Mouse (Mus musculus): ENCODE results near the gene Miox.

Gene Miox

GRCm38 (mm10) chr15:89316146-89316545, 18.1 kb upstream of the Miox start:
- DNase-seq: peak; percentile 34 to 43

- DNase-seq: no peak
These were observed 12.9 kb upstream of the Miox start for GRCm38 (mm10) chr15:89321264-89321663.

GRCm38 (mm10) chr15:89322670-89323522, 11.3 kb upstream of the Miox start, which contains the start of gene Adm2:
TSS of gene Adm2 (plus strand) at chr15:89322720.
- DNase-seq: no peak

DNA sequence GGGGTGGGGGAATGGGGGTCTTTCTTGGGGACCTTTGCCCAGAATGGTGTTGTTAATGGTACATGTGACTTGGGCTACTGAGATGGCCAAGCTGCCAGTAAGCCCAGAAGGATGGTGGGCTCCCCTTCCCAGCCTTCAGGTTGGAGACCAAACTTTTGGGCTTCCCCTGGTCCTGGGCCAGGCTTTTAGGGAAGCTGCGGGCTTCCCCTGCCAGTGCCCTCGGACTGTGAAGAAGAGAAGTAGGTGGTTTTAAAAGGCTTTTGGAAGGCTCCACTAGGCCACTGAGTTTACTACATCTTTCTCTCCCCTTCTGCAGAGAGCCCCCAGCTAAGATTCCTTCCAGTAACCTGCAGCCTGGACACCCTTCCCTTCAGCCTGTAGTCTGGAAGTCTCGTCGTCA, 10.5 kb upstream of the Miox start:
- no peak for DNase-seq

DNA sequence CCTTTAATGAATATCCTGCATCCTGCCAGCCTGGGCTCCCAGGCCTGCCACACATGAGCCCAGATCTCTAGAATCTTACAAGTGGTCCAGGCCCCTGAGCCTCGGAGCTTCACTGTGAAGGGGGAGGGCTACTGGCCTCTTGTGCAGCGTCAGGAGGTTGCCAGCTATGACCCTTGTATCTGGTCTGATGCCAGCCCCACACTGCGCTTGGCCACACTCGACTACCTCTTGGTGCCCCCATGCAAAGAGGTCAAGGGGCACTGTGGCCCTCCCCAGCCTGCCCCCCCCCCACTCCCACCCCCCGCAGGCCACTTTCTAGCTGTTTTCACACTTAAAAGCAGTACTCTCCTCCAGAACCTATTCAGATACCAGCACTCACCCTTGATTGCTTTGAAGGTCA, 7.8 kb upstream of the Miox start:
- no peak for DNase-seq

GRCm38 (mm10) chr15:89334774-89335537, 758 bp downstream of the Miox start:
- no peak for DNase-seq

- no peak for DNase-seq
These were observed 2.2 kb downstream of the Miox start for GRCm38 (mm10) chr15:89336422-89336821.

DNA sequence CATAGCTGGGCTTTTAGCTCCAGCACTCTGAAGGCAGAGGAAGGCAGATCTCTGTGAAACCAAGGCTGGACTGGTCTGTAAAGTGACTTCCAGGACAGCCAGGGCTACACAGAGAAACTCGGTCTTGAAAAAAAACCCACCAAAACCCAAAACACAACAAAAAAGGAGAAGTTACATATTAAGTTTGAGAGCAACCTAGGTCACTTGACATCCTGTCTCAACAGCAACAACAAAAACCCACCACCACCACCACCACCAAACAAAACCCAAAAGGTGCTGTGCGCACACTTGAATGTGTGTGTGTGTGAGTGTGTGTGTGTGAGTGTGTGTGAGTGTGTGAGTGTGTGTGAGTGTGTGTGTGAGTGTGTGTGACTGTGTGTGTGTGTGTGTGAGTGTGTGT, 5.5 kb downstream of the Miox start:
- DNase-seq: peak; percentile 66 to 75

DNA sequence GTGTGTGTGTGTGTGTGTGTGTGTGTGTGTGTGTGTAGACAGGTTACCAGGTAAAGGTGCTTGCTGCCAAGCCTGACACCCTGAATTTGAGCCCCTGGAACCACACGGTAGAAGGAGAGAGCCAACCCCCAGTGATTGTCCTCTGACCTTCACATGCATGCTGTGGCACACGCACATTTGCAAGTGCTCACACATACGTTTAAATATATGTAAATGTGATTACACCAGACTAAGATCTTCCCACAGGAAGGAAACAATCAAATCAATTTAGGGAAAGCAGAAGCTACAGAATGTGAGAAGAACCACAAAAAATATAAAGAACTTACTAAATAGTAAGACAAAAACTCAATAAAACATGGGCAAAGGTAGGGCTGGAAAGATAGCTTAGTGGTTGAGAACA, 5.9 kb downstream of the Miox start:
- no peak for DNase-seq

GRCm38 (mm10) chr15:89341678-89342077, 7.5 kb downstream of the Miox start:
- no peak for DNase-seq

DNA sequence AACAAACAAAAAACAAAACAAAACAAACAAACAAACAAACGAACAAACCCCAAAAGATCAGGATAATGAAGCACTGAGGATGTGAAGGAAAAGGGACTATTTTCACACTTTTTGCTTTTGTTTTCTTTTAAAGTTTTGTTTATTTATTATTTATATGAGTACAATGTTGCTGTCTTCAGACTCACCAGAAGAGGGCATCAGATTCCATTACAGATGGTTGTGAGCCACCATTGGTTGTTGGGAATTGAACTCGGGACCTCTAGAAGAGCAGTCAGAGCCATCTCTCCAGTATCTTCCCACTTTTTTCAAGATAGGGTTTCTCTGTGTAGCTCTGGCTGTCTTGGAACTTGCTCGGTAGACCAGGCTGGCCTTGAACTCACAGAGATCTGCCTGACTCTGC, 9.1 kb downstream of the Miox start:
- DNase-seq: no peak

- DNase-seq: no peak
These were observed 16.2 kb downstream of the Miox start for GRCm38 (mm10) chr15:89350447-89350846.

DNA sequence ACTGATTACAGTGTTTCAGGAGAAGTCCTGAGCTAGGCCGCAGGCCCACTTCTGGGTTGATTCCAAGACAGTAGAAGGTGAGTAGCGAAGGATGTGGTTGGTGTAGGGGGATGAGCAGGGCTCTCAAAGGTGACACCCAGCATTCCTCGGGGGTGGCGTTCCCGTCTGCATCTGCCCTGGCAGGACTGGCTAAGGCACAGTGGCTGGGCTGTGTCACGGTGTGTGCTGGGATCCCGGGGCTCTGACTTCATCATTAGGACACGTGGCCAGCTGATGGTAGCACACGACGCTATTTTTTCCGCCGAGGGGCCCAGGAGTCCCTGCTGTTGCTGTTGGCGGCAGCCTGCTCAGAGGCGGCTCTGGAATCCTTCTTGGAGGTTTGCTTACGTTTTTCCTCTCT, 17.1 kb downstream of the Miox start:
- DNase-seq: no peak

- DNase-seq: no peak
These were observed 17.9 kb downstream of the Miox start for GRCm38 (mm10) chr15:89352054-89352453.

DNA sequence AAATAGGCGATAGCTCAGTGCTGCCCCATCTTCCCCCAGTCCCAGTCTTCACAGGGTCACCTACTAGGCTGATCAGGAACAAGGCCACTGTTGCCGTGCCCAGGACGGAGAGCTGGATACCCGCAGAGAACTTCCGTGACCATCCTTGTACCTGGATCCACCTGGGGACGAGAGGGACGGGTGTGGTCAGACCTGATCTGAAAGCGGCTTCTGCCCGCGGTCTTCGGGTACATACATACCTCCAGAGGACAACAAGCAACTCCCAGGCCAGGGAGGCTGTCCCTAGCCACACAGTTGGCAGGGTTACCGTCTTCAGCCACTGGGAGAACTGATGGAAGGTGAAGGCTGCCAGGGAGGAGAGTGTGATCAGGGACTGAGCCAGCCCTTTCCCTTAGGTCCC, 18.6 kb downstream of the Miox start:
- no peak for DNase-seq

DNA sequence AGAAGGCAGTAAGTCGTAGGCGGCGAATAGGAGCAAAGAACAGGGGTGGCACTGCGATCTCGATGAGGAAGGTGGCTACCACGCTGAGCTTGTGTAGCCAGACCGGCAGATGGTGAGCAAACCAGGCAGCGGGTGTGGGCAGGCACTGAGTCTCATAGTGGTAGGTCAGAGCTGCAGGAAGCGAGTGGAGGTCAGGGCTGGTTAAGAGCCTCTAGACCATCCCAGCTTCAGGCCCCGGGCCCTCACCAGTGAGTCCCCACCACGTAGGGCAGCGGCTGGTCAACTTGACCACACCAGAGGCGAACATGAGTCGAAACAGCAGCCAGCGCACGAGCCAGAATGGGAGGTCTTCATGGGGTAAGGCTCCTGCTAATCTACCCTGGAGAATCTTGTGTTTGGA, 19.6 kb downstream of the Miox start:
- no peak for DNase-seq

DNA sequence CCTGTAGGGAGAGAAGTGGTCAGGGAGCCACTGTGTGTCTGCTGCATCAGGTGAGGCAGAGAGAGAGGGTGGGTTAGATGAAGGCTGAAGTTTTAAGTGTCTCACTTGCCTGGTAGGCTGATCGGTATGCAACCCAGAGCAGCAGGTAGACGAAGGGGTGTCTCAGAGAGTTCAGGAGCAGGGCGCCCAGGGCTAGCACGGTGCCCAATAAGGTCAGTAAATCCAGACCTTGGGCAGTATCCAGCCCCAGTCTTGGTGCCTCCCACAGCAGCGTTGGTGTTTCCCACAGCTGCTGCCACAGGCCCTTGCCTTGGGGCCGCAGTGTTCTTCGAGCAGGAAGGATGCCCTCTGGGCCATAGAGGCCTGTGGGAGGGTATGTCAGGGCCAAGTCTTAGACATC, 20.3 kb downstream of the Miox start:
- no peak for DNase-seq

DNA sequence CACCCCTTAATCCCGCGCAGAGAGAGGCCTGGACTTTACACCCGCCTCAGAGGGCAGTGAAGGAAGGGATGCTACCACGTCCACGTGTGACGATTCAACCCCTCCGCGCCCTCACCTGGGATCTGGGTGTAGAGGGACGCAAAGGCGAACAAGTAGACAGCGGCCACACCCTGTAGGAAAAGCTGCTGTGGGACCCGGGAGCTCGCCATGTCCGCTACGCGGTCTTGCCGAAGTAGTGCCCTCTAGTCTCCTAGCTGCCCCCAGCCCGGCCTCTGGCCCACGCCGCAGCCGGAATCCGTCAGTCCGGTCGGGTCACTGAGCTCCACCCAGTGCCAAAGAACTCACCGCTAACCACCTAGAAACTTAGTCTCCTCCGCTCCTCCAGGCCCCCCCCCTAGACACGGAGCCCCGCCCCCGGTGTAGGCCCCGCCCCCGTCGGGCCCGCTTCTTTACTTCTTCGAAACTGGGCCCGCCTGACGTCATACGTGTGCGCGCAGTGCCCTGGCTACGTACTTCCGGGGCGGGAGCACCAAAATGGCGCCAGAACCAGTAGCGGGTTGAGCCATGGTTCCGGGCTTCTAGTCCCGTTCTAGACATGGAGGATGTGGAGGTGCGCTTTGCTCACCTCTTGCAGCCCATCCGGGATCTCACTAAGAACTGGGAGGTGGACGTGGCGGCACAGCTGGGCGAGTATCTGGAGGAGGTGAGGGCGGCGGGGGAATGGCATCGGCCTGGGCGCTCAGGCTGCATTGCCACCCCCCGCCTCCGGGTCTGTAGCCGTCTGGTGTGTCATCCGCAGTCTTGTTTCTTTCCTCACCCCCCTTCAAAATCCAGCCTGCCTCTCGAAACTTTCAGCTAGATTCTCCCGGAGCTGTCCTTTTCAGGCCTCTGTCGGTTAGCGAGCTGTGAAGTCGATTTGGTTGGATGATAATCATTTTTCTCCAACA, 21.3 kb downstream of the Miox start, which contains the start of the genes Lmf2 and Ncaph2:
Gene Lmf2, minus strand, starts transcription at position 419 of the 947 bp plus-strand sequence.
Gene Ncaph2, plus strand, starts transcription at position 479 of the 947 bp plus-strand sequence.
- peak; percentile 98 for DNase-seq

- DNase-seq: peak; percentile 49 to 58
These were observed 22.2 kb downstream of the Miox start for GRCm38 (mm10) chr15:89356372-89356771.

GRCm38 (mm10) chr15:89358784-89359183, 24.6 kb downstream of the Miox start:
- DNase-seq: no peak

DNA sequence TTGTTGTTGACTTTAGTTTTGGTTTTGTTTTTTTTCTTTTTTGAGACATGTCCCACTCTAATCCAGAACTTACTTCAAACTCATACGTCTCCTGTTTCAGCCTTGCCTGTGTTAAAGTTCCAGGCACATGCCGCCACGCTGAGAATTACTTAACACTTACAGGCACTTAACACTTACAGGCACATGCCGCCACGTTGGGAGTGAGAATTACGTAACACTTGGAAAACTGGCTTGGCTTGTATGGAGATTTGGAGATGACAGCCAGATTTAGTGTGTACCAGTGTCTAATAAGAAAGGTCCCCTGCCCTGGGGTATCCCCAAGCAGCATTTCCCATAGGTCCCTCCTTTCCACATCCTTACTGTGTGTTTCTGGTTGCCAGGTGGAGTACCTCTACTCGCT, 28.9 kb downstream of the Miox start:
- no peak for DNase-seq

GRCm38 (mm10) chr15:89365141-89365551, 30.9 kb downstream of the Miox start:
- DNase-seq: no peak

DNA sequence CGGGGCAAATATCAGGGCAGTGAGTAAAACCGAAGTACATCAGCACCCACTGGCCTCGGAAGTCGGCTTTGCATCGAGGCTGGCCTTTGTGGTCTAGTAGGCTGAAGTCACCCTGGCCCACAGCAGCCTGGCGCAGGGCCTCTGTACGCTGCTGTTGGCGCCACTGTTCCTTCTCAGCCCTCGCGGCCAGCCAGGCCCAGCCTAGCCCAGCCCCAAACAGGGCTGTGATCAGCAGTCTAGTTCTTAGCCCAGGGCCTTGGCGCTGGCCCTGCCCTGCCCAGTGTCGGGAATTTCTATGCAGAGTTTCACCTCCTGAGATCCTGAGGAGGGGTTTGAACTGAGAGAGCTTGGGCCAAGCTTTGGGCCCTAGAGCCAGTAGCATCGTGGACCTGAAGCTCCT, 37.9 kb downstream of the Miox start:
- no peak for DNase-seq

Measured in B cell, adult 2 months (primary cell).